Mouse (Mus musculus): ENCODE data around the gene Gm15517.

GRCm38 (mm10) chr7:44280959-44281358, 19.7 kb downstream of the Gm15517 start:
- TF ChIP-seq CTCF (IDR thresholded peaks at IDR 0.05; ENCODE audit: low read depth): no peak
- no peak for TF ChIP-seq EP300 (IDR thresholded peaks at IDR 0.05; ENCODE audit: low read depth)

Data from liver, embryonic 14.5 days (tissue).